ENCODE assay signal across 9 mouse cellular contexts in the genomic region with DNA sequence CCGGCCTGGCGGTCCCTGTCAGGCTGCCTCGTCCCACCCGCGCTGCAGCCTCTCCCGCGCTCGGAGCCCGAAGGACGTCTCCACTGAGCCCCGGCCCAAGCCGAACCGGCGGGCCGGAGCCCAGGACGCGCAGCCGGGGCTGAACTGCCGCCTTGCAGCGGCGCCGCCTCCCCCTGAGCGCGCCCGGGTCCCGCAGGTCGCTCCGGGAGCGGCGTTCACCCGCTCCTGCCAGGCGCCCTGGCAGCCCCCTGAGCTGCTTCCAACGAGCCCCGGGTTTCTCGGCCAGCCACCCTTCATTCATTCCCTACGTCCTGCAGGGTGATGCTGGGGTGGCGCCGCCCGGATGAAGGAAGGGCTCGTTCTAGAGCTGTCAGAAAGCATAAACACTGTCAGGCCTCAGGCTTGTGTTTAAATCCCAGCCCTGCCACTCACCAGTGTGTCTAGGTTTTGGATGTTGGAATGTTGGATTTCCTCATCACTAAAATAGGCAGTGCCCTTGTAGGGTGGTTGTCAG. TPM values are rescaled to one million over a fixed set of nuclear protein-coding genes. Genes with fewer than 3 reads are reported as not detected.
DNase-seq lines count a peak whose midpoint lies in the region; ATAC-seq and TF ChIP-seq lines count a peak whose summit lies in the region.
"Had no signal": no experiment of that assay in that cellular context is flagged by ENCODE, and none has a peak within 500 bp of the region (broad histone marks: within the 10 kb centered on the region; RNA-seq: fewer than 3 reads in every experiment).

No protein-coding gene starts in this region.

- under 1% methylated on average over 40 of the region's 40 CpGs for WGBS in lung, adult 2 months
- under 1% methylated on average over 40 of the region's 40 CpGs for WGBS in bone marrow, adult 2 months

- peak; percentile 1; the same call in 1 of the 2 replicates for ATAC-seq in granulocyte monocyte progenitor cell, adult 5-6 weeks (replicated peaks; ENCODE audit: poor library complexity, severe bottlenecking)

- H3K4me3 ChIP-seq in lung, adult 2 months (replicated peaks; ENCODE audit: extremely low read depth, low read depth, low read length): peak overlapping the region; percentile 94
- peak overlapping the region; percentile 88 for H3K4me3 ChIP-seq in bone marrow, adult 2 months (replicated peaks; ENCODE audit: control insufficient read depth, low read depth, low read length)

- no peak for DNase-seq in lung, adult 2 months
- DNase-seq in lung, postnatal 14 days: no peak
- peak; percentile 20 for DNase-seq in lung, postnatal 36 days
- no peak for DNase-seq in left cerebral cortex, adult 18-20 months (ENCODE audit: low spot score in 2 of 2)
- DNase-seq in gastrocnemius, adult 18-20 months (ENCODE audit: low spot score): no peak
- no peak for DNase-seq in natural killer cell, adult 2 months (ENCODE audit: low spot score in 2 of 2)

- peak overlapping the region; percentile 87 for H3K27ac ChIP-seq in bone marrow, adult 2 months (ENCODE audit: control insufficient read depth, insufficient read depth, low read depth, low read length, poor library complexity)

- no peak for TF ChIP-seq POLR2A in lung, adult 2 months (IDR thresholded peaks at IDR 0.05; ENCODE audit: borderline replicate concordance, extremely low read depth, low read depth, low read length)
- no peak for TF ChIP-seq POLR2A in bone marrow, adult 2 months (IDR thresholded peaks at IDR 0.05; ENCODE audit: borderline replicate concordance, control insufficient read depth, low read depth, low read length)

- H3K4me1 ChIP-seq in lung, adult 2 months (ENCODE audit: control insufficient read depth, insufficient read depth, low read length): peaks cover 13% of the 10 kb centered on the region
- H3K4me1 ChIP-seq in bone marrow, adult 2 months (ENCODE audit: control insufficient read depth, insufficient read depth, low read length): peaks cover 2% of the 10 kb centered on the region; the same call in 1 of the 2 replicates

- TF ChIP-seq CTCF in lung, adult 2 months (IDR thresholded peaks at IDR 0.05; ENCODE audit: insufficient read depth, low read length): no peak
- TF ChIP-seq CTCF in bone marrow, adult 2 months (IDR thresholded peaks at IDR 0.05; ENCODE audit: control insufficient read depth, insufficient read depth, low read length): no peak

RNA-seq across cellular contexts. Expression of gene Vps4a, which starts 0.6 kb away (rescaled TPM):
- 19.6 and 27.8 TPM in 2 replicates for polyA plus RNA-seq in lung, adult 2 months (2012; rRNA removed)
- polyA plus RNA-seq in bone marrow, adult 2 months (2011; ENCODE audit: insufficient read depth, insufficient read length, low replicate concordance, missing spikeins): 19.6 and 34.5 TPM in 2 replicates
- total RNA-seq in granulocyte monocyte progenitor cell, adult 5-6 weeks (2014; fragmentation: Nextera tagmentation): 21.7 and 22.4 TPM in 2 replicates
- total RNA-seq in granulocyte monocyte progenitor cell, adult 5-6 weeks (2017): 29.8 and 31.7 TPM in 2 replicates
- total RNA-seq in left cerebral cortex, adult 18-20 months (2021): 100 to 1,000 TPM; 116 to 126 TPM
- total RNA-seq in gastrocnemius, adult 18-20 months (2021): 10 to 100 TPM; 62.2 to 71.0 TPM

RNA-seq across cellular contexts. Expression of gene Pdf, which starts 16.8 kb away (rescaled TPM):
- polyA plus RNA-seq in lung, adult 2 months (2012; rRNA removed): 30.2 and 54.6 TPM in 2 replicates
- 2.9 and 8.9 TPM in 2 replicates for polyA plus RNA-seq in bone marrow, adult 2 months (2011; ENCODE audit: insufficient read depth, insufficient read length, low replicate concordance, missing spikeins)
- total RNA-seq in granulocyte monocyte progenitor cell, adult 5-6 weeks (2014; fragmentation: Nextera tagmentation): 24.2 and 42.5 TPM in 2 replicates
- total RNA-seq in granulocyte monocyte progenitor cell, adult 5-6 weeks (2017): 45.1 and 50.8 TPM in 2 replicates
- total RNA-seq in left cerebral cortex, adult 18-20 months (2021): 10 to 100 TPM; 23.8 to 26.3 TPM
- total RNA-seq in gastrocnemius, adult 18-20 months (2021): 10 to 100 TPM; 42.5 to 45.4 TPM

RNA-seq across cellular contexts. Expression of gene Cog8, which starts 24.9 kb away (rescaled TPM):
- 24.7 and 31.6 TPM in 2 replicates for polyA plus RNA-seq in lung, adult 2 months (2012; rRNA removed)
- 8.4 and 14.6 TPM in 2 replicates for polyA plus RNA-seq in bone marrow, adult 2 months (2011; ENCODE audit: insufficient read depth, insufficient read length, low replicate concordance, missing spikeins)
- 17.0 and 23.7 TPM in 2 replicates for total RNA-seq in granulocyte monocyte progenitor cell, adult 5-6 weeks (2014; fragmentation: Nextera tagmentation)
- 22.3 and 25.0 TPM in 2 replicates for total RNA-seq in granulocyte monocyte progenitor cell, adult 5-6 weeks (2017)
- 10 to 100 TPM; 25.6 to 27.8 TPM for total RNA-seq in left cerebral cortex, adult 18-20 months (2021)
- 10 to 100 TPM; 18.0 to 18.2 TPM for total RNA-seq in gastrocnemius, adult 18-20 months (2021)

RNA-seq across cellular contexts. Expression of gene Nip7, which starts 25.0 kb away (rescaled TPM):
- polyA plus RNA-seq in lung, adult 2 months (2012; rRNA removed): 20.3 and 26.0 TPM in 2 replicates
- 23.1 and 59.8 TPM in 2 replicates for polyA plus RNA-seq in bone marrow, adult 2 months (2011; ENCODE audit: insufficient read depth, insufficient read length, low replicate concordance, missing spikeins)
- 53.7 and 59.8 TPM in 2 replicates for total RNA-seq in granulocyte monocyte progenitor cell, adult 5-6 weeks (2014; fragmentation: Nextera tagmentation)
- total RNA-seq in granulocyte monocyte progenitor cell, adult 5-6 weeks (2017): 56.1 and 67.4 TPM in 2 replicates
- 10 to 100 TPM; 43.2 to 44.9 TPM for total RNA-seq in left cerebral cortex, adult 18-20 months (2021)
- 10 to 100 TPM; 16.5 to 18.0 TPM for total RNA-seq in gastrocnemius, adult 18-20 months (2021)

RNA-seq across cellular contexts. Expression of gene Tmed6, which starts 33.8 kb away (rescaled TPM):
- 0.65 and 0.99 TPM in 2 replicates for polyA plus RNA-seq in lung, adult 2 months (2012; rRNA removed)
- not detected in 2 replicates for polyA plus RNA-seq in bone marrow, adult 2 months (2011; ENCODE audit: insufficient read depth, insufficient read length, low replicate concordance, missing spikeins)
- not detected in 2 replicates for total RNA-seq in granulocyte monocyte progenitor cell, adult 5-6 weeks (2014; fragmentation: Nextera tagmentation)
- not detected in 2 replicates for total RNA-seq in granulocyte monocyte progenitor cell, adult 5-6 weeks (2017)
- total RNA-seq in left cerebral cortex, adult 18-20 months (2021): not detected
- not detected for total RNA-seq in gastrocnemius, adult 18-20 months (2021)
- polyA plus RNA-seq: frontal cortex, adult 2 months had no signal
